Mouse (Mus musculus): ENCODE data around the gene Tomm40. TPM values are rescaled to one million over a fixed set of nuclear protein-coding genes. Genes with fewer than 3 reads are reported as not detected.

Gene Tomm40
- polyA plus RNA-seq, 1 experiment = 23.8 TPM

DNA sequence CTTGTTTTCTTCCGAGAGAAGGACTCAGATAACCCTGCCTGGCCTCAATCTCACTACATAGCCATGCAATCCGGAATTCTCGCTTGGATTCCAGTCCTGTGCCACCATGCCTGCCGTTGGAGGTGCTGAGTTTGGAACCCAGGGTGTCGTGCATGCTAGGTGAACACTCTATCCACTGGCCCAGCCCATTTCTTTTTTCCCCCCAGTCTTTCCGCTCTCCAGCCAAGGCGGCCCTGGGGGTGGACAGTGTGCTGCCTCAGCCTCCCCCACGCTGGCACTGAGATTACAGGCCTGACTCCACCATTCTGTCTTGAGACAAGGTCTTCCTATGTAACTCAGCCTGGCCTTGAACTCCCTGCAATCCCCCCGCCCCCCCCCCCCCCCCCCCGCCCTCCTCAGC is 30.7 kb upstream of the Tomm40 start:
- TF ChIP-seq POLR2A (IDR thresholded peaks at IDR 0.05; ENCODE audit: borderline replicate concordance, low read depth, low read length) = no peak
- TF ChIP-seq CTCF (IDR thresholded peaks at IDR 0.05; ENCODE audit: low read depth, low read length) = no peak
- Histone ChIP-seq H3K4me1 (ENCODE audit: control insufficient read depth, insufficient read depth, low read length) (peaks cover 32% of the 10 kb centered on the region), H3K4me3 (ENCODE audit: insufficient read depth, low read length) (no peak overlapping the region), H3K27ac (ENCODE audit: insufficient read depth, low read depth, low read length) (no peak overlapping the region)

- peaks cover 30% of the 10 kb centered on the region for H3K4me1 ChIP-seq (ENCODE audit: control insufficient read depth, insufficient read depth, low read length)
- H3K4me3 ChIP-seq (ENCODE audit: insufficient read depth, low read length) = no peak overlapping the region
- TF ChIP-seq CTCF (IDR thresholded peaks at IDR 0.05; ENCODE audit: low read depth, low read length) (no peak), POLR2A (IDR thresholded peaks at IDR 0.05; ENCODE audit: borderline replicate concordance, low read depth, low read length) (no peak)
- no peak overlapping the region for H3K27ac ChIP-seq (ENCODE audit: insufficient read depth, low read depth, low read length)
Observed at GRCm38 (mm10) chr7:19744590-19745385, 29.6 kb upstream of the Tomm40 start.

DNA sequence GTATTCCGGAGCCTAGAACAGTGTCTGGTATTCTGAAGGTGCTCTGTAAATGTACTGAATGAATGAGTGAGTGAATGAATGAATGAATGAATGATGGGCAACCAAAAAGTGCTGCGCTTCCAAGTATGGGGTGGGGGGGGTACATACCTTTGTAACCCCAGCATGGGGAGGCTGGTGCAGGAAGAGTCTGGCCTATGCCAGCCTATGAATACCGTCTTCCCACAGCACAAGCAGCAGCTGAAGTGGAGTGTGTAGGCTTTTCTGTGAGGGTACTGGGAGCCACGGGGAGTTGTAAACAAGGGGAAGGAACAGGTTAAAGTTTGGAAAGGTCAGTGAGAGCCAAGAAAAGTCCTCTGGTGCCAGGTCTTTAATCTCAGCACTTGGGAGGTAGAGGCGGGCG is 28.6 kb upstream of the Tomm40 start:
- H3K4me1 ChIP-seq (ENCODE audit: control insufficient read depth, insufficient read depth, low read length) = peaks cover 29% of the 10 kb centered on the region
- H3K27ac ChIP-seq (ENCODE audit: insufficient read depth, low read depth, low read length) = no peak overlapping the region
- no peak overlapping the region for H3K4me3 ChIP-seq (ENCODE audit: insufficient read depth, low read length)
- no peak for TF ChIP-seq CTCF (IDR thresholded peaks at IDR 0.05; ENCODE audit: low read depth, low read length)
- TF ChIP-seq POLR2A (IDR thresholded peaks at IDR 0.05; ENCODE audit: borderline replicate concordance, low read depth, low read length) = no peak

DNA sequence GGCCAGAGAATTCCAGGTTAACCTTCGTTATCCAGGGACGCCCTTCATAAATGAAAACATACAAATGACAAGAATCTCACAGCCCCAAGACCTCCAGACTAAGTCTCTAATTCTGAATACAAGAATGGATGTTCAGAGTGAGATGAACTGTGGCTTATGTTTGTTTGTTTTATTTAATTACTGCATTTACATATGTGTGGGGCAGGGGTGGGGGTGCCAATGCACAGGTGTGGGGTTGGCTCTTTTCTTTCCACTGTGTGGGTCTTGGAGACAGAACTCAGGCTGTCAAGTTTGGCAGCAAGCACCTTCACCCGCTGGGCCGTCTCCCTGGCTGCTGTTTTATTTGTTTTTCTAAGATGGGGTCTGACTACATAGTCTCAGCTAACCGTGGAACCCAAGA is 27.2 kb upstream of the Tomm40 start:
- no peak for TF ChIP-seq CTCF (IDR thresholded peaks at IDR 0.05; ENCODE audit: low read depth, low read length)
- no peak for TF ChIP-seq POLR2A (IDR thresholded peaks at IDR 0.05; ENCODE audit: borderline replicate concordance, low read depth, low read length)
- Histone ChIP-seq H3K27ac (ENCODE audit: insufficient read depth, low read depth, low read length) (no peak overlapping the region), H3K4me1 (ENCODE audit: control insufficient read depth, insufficient read depth, low read length) (peaks cover 20% of the 10 kb centered on the region), H3K4me3 (ENCODE audit: insufficient read depth, low read length) (no peak overlapping the region)

- H3K4me1 ChIP-seq (ENCODE audit: control insufficient read depth, insufficient read depth, low read length) = peaks cover 13% of the 10 kb centered on the region
- no peak overlapping the region for H3K27ac ChIP-seq (ENCODE audit: insufficient read depth, low read depth, low read length)
- H3K4me3 ChIP-seq (ENCODE audit: insufficient read depth, low read length) = no peak overlapping the region
- TF ChIP-seq CTCF (IDR thresholded peaks at IDR 0.05; ENCODE audit: low read depth, low read length) = no peak
- TF ChIP-seq POLR2A (IDR thresholded peaks at IDR 0.05; ENCODE audit: borderline replicate concordance, low read depth, low read length) = no peak
Observed at GRCm38 (mm10) chr7:19741329-19742031, 26.2 kb upstream of the Tomm40 start.

GRCm38 (mm10) chr7:19740269-19740668 is 25.0 kb upstream of the Tomm40 start:
- Histone ChIP-seq H3K4me3 (ENCODE audit: insufficient read depth, low read length) (no peak overlapping the region), H3K4me1 (ENCODE audit: control insufficient read depth, insufficient read depth, low read length) (peaks cover 13% of the 10 kb centered on the region), H3K27ac (ENCODE audit: insufficient read depth, low read depth, low read length) (no peak overlapping the region)
- no peak for TF ChIP-seq CTCF (IDR thresholded peaks at IDR 0.05; ENCODE audit: low read depth, low read length)
- no peak for TF ChIP-seq POLR2A (IDR thresholded peaks at IDR 0.05; ENCODE audit: borderline replicate concordance, low read depth, low read length)

- no peak overlapping the region for H3K4me3 ChIP-seq (ENCODE audit: insufficient read depth, low read length)
- no peak overlapping the region for H3K27ac ChIP-seq (ENCODE audit: insufficient read depth, low read depth, low read length)
- H3K4me1 ChIP-seq (ENCODE audit: control insufficient read depth, insufficient read depth, low read length) = 0 out of 2 replicates have a peak, but pooled peaks cover 7% of the 10 kb centered on the region
- no peak for TF ChIP-seq CTCF (IDR thresholded peaks at IDR 0.05; ENCODE audit: low read depth, low read length)
- no peak for TF ChIP-seq POLR2A (IDR thresholded peaks at IDR 0.05; ENCODE audit: borderline replicate concordance, low read depth, low read length)
Observed at GRCm38 (mm10) chr7:19738771-19739170, 23.5 kb upstream of the Tomm40 start.

DNA sequence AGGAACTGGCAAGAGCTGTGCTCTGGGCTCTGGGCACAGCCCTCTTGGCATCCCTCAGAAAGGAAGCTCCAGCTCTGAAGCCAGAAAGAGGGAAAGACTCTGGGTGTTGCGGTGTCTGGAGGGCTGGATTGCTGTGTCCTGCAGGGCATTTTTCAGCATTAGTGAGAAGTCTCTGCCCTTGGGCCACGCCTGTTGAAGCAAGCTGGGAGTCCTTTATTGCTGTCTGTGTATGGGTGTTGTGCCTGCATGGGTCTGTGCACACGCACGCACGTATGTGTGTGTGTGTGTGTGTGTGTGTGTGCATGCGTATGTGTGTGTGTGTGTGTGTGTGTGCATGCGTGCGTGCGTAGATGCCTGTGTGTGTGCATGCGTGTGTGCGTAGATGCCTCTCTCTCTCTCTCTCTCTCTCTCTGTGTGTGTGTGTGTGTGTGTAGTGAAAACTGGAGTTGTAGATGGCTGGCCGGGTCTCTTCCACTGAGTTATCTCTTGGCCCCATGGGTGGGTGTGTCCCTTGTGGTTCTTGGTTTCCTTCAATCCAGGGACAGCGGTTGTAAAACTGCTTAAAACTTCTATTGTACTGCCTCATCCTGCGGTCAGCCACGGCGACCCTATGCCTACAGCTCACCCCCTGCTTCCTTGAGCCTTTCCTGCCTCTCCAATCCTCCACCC is 21.3 kb upstream of the Tomm40 start:
- H3K4me3 ChIP-seq (ENCODE audit: insufficient read depth, low read length) = no peak overlapping the region
- no peak for TF ChIP-seq CTCF (IDR thresholded peaks at IDR 0.05; ENCODE audit: low read depth, low read length)
- TF ChIP-seq POLR2A (IDR thresholded peaks at IDR 0.05; ENCODE audit: borderline replicate concordance, low read depth, low read length) = no peak
- 0 out of 2 replicates have a peak, but pooled peaks cover 7% of the 10 kb centered on the region for H3K4me1 ChIP-seq (ENCODE audit: control insufficient read depth, insufficient read depth, low read length)
- H3K27ac ChIP-seq (ENCODE audit: insufficient read depth, low read depth, low read length) = no peak overlapping the region

GRCm38 (mm10) chr7:19734178-19734666 is 19.0 kb upstream of the Tomm40 start:
- H3K4me3 ChIP-seq (ENCODE audit: insufficient read depth, low read length) = no peak overlapping the region
- TF ChIP-seq CTCF (IDR thresholded peaks at IDR 0.05; ENCODE audit: low read depth, low read length) (no peak), POLR2A (IDR thresholded peaks at IDR 0.05; ENCODE audit: borderline replicate concordance, low read depth, low read length) (no peak)
- H3K4me1 ChIP-seq (ENCODE audit: control insufficient read depth, insufficient read depth, low read length) = no peaks in the 10 kb centered on the region
- H3K27ac ChIP-seq (ENCODE audit: insufficient read depth, low read depth, low read length) = no peak overlapping the region

Measured in bone marrow macrophage, adult 2 months (primary cell).